Mouse (Mus musculus) lung, postnatal 0 days (tissue): ENCODE measurements around the gene Unc5a. TPM values are rescaled to one million over a fixed set of nuclear protein-coding genes. Genes with fewer than 3 reads are reported as not detected.

Source experiments
- ATAC-seq: fragments of 200-750 bp; cut with Nextera tagmentation; 2 replicates; pipeline ENCODE4 v1.8.0; 2017; ENCODE audit warnings: moderate library complexity
- DNase-seq: peaks from one replicate; pipeline ENCODE4 v3.0.0-alpha.2; 2016; ENCODE audit warnings: low spot score
- H3K27ac ChIP-seq: fragments of 300-500 bp; sonication (generic); 2 replicates; pipeline ENCODE4 v1.5.1; 2014; ENCODE audit warnings: antibody characterized with exemption, mild to moderate bottlenecking, low read length, mixed read lengths
- H3K27me3 ChIP-seq: fragments of 300-500 bp; sonication (generic); replicated peaks from 2 replicates; pipeline ENCODE4 v1.6.1; 2014; ENCODE audit warnings: low read length, mixed read lengths; ENCODE audit not compliant: insufficient read depth
- H3K36me3 ChIP-seq: fragments of 300-500 bp; sonication (generic); 2 replicates; pipeline ENCODE4 v1.6.1; 2014; ENCODE audit warnings: low read length, mixed read lengths; ENCODE audit not compliant: insufficient read depth
- H3K4me1 ChIP-seq: fragments of 300-500 bp; sonication (generic); 2 replicates; pipeline ENCODE4 v1.6.1; 2014; ENCODE audit warnings: antibody characterized with exemption, low read depth, low read length, mixed read lengths; ENCODE audit not compliant: insufficient read depth
- H3K4me2 ChIP-seq: fragments of 300-500 bp; sonication (generic); replicated peaks from 2 replicates; pipeline ENCODE4 v1.6.1; 2014; ENCODE audit warnings: low read depth, mild to moderate bottlenecking, low read length, moderate library complexity, mixed read lengths
- H3K4me3 ChIP-seq: fragments of 300-500 bp; sonication (generic); 2 replicates; pipeline ENCODE4 v1.5.1; 2014; ENCODE audit warnings: low read depth, low read length
- H3K9ac ChIP-seq: fragments of 300-500 bp; sonication (generic); replicated peaks from 2 replicates; pipeline ENCODE4 v1.6.1; 2014; ENCODE audit warnings: low read depth, mild to moderate bottlenecking
- H3K9me3 ChIP-seq: fragments of 300-500 bp; sonication (generic); 2 replicates; pipeline ENCODE4 v1.6.1; 2016; ENCODE audit warnings: low read length, mixed read lengths
- CTCF ChIP-seq: IDR thresholded peaks from 2 replicates; pipeline ENCODE4 v1.5.1; 2016; ENCODE audit warnings: antibody characterized with exemption, mild to moderate bottlenecking
- EP300 ChIP-seq: IDR thresholded peaks from 2 replicates; pipeline ENCODE4 v1.6.1; 2016; ENCODE audit warnings: antibody characterized with exemption, mild to moderate bottlenecking, control low read depth
- WGBS: fragments of 180-500 bp; shearing (Covaris S2); extraction: QIAGEN DNeasy Blood & Tissue Kit; methylation state at CpG from one replicate; pipeline ENCODE4 v1.1.7; 2014; 5-methylcytosine and 5-hydroxymethylcytosine counted together
- polyA plus RNA-seq: library from polyadenylated mRNA; unstranded; fragments of >200 nt; fragmentation: Nextera tagmentation; extraction: Ambion mirVana; gene quantifications from 2 replicates; pipeline ENCODE4 v1.2.1, GENCODE M21; 2015

Unc5a gene
- polyA plus RNA-seq, 1 experiment from 2014 or later: 1.4 TPM

- 55% methylated on average over 5 of the region's 5 CpGs for WGBS
- Histone ChIP-seq H3K36me3 (no peaks in the 10 kb centered on the region), H3K4me1 (peaks cover 8% of the 10 kb centered on the region; the same call in 1 of the 2 replicates), H3K4me3 (no peak overlapping the region), H3K4me2 (no peak overlapping the region), H3K27ac (no peak overlapping the region), H3K27me3 (peaks cover 25% of the 10 kb centered on the region), H3K9ac (no peak overlapping the region), H3K9me3 (no peaks in the 10 kb centered on the region)
- ATAC-seq (no peak), DNase-seq (no peak)
- TF ChIP-seq CTCF (no peak), EP300 (no peak)
Observed at GRCm38 (mm10) chr13:54951166-54951565, 2.0 kb downstream of the Unc5a start.

- TF ChIP-seq EP300 (no peak), CTCF (no peak)
- Histone ChIP-seq H3K9me3 (no peaks in the 10 kb centered on the region), H3K4me2 (no peak overlapping the region), H3K4me1 (peaks cover 14% of the 10 kb centered on the region; the same call in 1 of the 2 replicates), H3K9ac (no peak overlapping the region), H3K36me3 (no peaks in the 10 kb centered on the region), H3K27ac (no peak overlapping the region), H3K27me3 (0 out of 2 replicates have a peak, but pooled peaks cover 7% of the 10 kb centered on the region), H3K4me3 (no peak overlapping the region)
- WGBS: 51% methylated on average over 2 of the region's 2 CpGs
- no peak for DNase-seq
- no peak for ATAC-seq
Observed at GRCm38 (mm10) chr13:54954745-54955144, 5.5 kb downstream of the Unc5a start.

- Histone ChIP-seq H3K4me1 (0 out of 2 replicates have a peak, but pooled peaks cover 10% of the 10 kb centered on the region), H3K9me3 (no peaks in the 10 kb centered on the region), H3K27ac (no peak overlapping the region), H3K9ac (no peak overlapping the region), H3K4me2 (peak overlapping the region; percentile 88), H3K27me3 (0 out of 2 replicates have a peak, but pooled peaks cover 4% of the 10 kb centered on the region), H3K36me3 (no peaks in the 10 kb centered on the region), H3K4me3 (peak overlapping the region; percentile 47)
- DNase-seq (peak; percentile 38), ATAC-seq (peak; percentile 72)
- WGBS: 2% methylated on average over 61 of the region's 61 CpGs
- TF ChIP-seq EP300 (no peak), CTCF (no peak)
Observed at GRCm38 (mm10) chr13:54955695-54956471, 6.7 kb downstream of the Unc5a start.

GRCm38 (mm10) chr13:54957281-54957680 is 8.1 kb downstream of the Unc5a start:
- no peak for ATAC-seq
- WGBS: 79% methylated on average over 7 of the region's 7 CpGs
- no peak overlapping the region for H3K27ac ChIP-seq
- H3K4me3 ChIP-seq: no peak overlapping the region
- no peaks in the 10 kb centered on the region for H3K27me3 ChIP-seq
- H3K4me2 ChIP-seq: no peak overlapping the region
- no peak overlapping the region for H3K9ac ChIP-seq
- H3K4me1 ChIP-seq: 0 out of 2 replicates have a peak, but pooled peaks cover 10% of the 10 kb centered on the region
- DNase-seq: no peak
- TF ChIP-seq EP300 (no peak), CTCF (no peak)
- H3K36me3 ChIP-seq: no peaks in the 10 kb centered on the region
- no peaks in the 10 kb centered on the region for H3K9me3 ChIP-seq

- H3K4me3 ChIP-seq: no peak overlapping the region
- H3K9me3 ChIP-seq: no peaks in the 10 kb centered on the region
- DNase-seq (no peak), ATAC-seq (no peak)
- H3K4me1 ChIP-seq: 0 out of 2 replicates have a peak, but pooled peaks cover 10% of the 10 kb centered on the region
- WGBS: 60% methylated on average over 15 of the region's 15 CpGs
- H3K4me2 ChIP-seq: no peak overlapping the region
- TF ChIP-seq CTCF: no peak
- no peak for TF ChIP-seq EP300
- no peaks in the 10 kb centered on the region for H3K36me3 ChIP-seq
- H3K9ac ChIP-seq: no peak overlapping the region
- H3K27me3 ChIP-seq: no peaks in the 10 kb centered on the region
- H3K27ac ChIP-seq: no peak overlapping the region
Observed at GRCm38 (mm10) chr13:54959059-54959701, 10.0 kb downstream of the Unc5a start.

- Histone ChIP-seq H3K9ac (no peak overlapping the region), H3K4me2 (no peak overlapping the region), H3K4me1 (0 out of 2 replicates have a peak, but pooled peaks cover 10% of the 10 kb centered on the region), H3K27me3 (no peaks in the 10 kb centered on the region), H3K27ac (no peak overlapping the region), H3K4me3 (no peak overlapping the region), H3K36me3 (no peaks in the 10 kb centered on the region), H3K9me3 (no peaks in the 10 kb centered on the region)
- WGBS: 50% methylated on average over 6 of the region's 6 CpGs
- TF ChIP-seq EP300 (no peak), CTCF (no peak)
- ATAC-seq (no peak), DNase-seq (no peak)
Observed at GRCm38 (mm10) chr13:54959842-54960241, 10.6 kb downstream of the Unc5a start.
